Mouse (Mus musculus) layer of hippocampus, adult 8-10 months (tissue): ENCODE measurements around the gene Nptx2. TPM values are rescaled to one million over a fixed set of nuclear protein-coding genes. Genes with fewer than 3 reads are reported as not detected.

Experiments
- DNase-seq, 2 experiments: peaks; one replicate each; pipeline ENCODE4 v3.0.0; 2022; ENCODE audit warnings: low spot score in 2 of 2
- total RNA-seq, 4 experiments: library from RNA; stranded (reverse); gene quantifications; 2 replicates each; pipeline ENCODE4 v1.2.4; 2022

Nptx2 gene
- total RNA-seq = 10 to 100 TPM; 25.5 to 34.3 (median 31.0) TPM

- DNase-seq = peak; percentile 52 to 79
These were observed at the start of gene Nptx2 for GRCm38 (mm10) chr5:144545653-144546422. Gene Nptx2, plus strand, starts transcription at chr5:144545902.

- no peak for DNase-seq
These were observed 49.2 kb upstream of the Nptx2 start for GRCm38 (mm10) chr5:144496481-144496880.

DNA sequence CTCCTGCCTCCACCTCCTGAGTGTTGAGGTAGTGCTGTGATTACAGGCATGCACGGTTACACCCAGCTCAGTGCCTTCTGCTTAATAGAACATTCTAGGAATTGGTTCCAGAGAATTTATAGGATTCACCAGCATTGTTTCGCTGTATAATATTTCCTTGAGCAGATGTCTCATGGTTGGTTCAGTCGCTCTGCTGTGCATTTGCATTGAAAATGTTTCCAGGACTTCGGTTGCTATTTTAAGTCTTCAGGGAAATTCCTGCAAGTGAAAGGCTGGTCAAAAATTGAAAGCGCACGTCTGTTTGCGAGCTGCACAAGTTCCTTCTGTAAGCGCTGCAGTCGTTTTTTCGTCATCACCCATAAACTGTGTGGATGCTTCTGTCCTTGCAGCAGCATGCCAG lies 41.5 kb upstream of the Nptx2 start:
- DNase-seq = no peak

DNA sequence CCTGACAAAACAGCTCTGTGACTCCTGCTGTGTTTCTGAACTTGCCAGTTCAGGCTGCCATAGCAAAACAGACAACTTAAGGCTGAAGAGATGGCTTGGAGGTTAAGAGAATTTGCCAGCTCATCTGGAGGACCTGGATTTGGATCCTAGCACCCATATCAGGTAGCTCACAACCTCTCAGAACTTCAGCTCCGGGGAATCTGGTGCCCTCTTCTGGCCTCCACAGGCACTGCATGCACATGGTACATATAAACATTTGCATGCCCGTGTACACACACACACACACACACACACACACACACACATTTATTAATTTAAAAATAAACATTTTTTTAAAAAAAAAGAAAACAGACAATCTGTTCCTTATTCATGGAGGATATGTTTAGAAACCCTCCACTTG lies 40.0 kb upstream of the Nptx2 start:
- no peak for DNase-seq

GRCm38 (mm10) chr5:144506156-144506555 lies 39.5 kb upstream of the Nptx2 start:
- no peak for DNase-seq

DNA sequence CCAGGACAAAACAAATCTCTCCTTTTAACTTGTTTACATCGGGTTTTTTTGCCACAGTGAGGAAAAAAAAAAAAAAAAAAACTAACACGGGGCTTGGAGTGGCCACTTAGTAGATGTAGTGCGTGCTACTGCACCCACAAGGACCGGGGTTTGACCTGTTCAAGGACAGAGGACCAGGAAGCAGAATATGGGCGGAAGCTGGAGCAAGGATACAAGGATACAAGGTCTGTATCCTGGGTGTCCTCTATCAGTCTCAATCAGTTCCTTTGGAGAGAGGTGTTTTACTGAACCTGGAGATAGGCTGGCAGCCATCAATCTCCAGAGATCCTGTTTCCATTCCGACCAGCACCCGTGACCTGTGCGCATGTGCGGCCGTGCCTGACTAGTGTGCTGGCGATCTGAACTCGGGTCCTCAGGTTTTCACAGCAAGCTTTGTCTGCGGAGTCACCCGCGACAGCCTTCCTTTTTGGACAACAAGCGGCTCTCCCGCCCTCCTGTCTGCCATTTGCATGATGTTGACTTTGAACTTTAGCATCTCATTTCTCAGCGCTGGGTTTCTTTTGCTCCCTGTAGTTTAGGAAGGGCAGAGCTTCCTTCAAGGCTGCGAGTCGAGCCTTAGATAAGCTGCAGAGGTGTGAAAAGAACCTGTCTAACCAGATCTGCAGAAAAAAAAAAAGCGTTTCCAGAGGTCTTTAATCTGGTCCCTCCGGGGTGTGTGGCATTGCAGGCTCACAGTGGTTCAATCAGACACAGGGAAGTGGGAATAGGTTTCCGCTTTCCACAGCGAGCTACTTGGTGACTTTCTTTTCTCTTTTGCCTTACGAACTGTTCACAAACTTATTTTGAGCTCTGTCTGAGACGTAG lies 38.8 kb upstream of the Nptx2 start:
- no peak for DNase-seq

GRCm38 (mm10) chr5:144509431-144509830 lies 36.3 kb upstream of the Nptx2 start:
- DNase-seq = no peak

DNA sequence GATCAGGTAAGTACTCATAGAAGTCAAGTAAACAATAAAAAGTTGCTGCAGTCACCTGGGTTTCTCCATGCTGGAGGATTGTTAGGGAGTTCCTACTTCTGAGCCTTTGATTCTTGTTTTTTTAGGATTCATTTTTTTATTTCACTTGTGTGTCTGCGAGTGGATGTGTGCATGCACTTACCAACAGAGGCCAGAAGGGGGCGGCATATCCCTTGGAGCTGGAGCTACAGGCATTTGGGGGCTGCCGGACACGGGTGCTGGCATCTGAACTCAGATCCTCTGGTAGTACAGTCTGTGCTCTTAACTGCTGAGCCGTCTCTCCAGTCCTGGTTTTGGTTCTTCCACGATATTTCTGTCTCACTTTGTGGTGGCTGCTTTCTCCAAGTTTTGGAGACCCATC lies 31.0 kb upstream of the Nptx2 start:
- DNase-seq = no peak

- DNase-seq = no peak
These were observed 30.5 kb upstream of the Nptx2 start for GRCm38 (mm10) chr5:144515241-144515640.

DNA sequence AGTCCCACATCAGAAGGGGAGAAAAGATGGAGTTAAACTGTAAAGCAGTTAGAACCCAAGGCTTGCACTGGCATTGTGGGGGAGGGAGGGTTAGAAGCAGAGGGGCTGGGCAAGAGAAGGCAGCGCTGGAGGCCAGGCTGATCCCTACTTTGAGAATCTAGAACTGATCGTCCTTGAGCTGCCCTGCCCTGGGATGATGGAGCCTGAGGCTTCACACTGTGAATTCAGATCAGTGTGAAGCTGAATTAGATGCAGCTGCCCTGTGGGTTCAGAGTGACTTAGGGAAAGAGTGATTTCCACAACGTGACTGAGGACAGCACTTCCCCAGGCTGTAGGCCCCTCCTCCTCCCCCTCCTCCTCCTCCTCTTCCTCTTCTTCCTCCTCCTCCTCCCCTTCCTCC lies 25.6 kb upstream of the Nptx2 start:
- no peak for DNase-seq

DNA sequence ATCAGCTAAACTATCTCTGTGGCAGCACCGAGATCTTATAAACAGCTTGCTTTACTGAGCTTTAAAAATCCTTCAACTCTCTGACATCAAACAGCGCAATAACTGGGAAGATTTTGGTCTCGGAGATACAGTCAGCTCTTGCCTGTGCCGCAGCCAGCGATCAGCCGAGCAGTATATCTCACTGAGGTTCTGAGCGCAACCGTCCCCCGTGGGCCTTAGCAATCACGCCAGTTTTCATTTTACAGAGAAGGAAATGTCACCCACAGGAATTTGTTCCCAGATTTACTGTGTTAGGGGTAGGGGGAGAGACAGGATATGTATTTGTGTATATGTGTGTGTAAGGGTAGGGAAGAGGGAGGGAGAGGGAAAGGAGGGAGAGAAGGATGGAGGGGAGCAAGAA lies 20.9 kb upstream of the Nptx2 start:
- no peak for DNase-seq

DNA sequence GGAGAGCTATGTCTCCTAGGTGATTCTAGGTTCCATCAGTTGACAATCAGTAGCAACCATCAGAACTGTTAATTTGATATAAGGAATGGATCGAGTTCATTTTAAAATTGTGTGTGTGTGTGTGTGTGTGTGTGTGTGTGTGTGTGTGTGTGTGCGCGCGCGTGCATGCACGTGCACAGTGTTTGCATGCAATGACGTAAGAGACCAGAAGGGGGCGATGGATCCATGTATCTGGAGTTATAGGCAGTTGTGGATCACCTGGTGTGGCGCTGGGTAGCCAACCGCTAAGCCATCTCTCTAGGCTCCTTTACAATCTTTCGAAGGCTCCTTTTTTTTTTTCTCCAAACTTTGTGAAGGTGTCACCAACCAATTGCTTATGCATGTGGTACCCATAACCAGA lies 16.6 kb upstream of the Nptx2 start:
- DNase-seq = no peak

GRCm38 (mm10) chr5:144542711-144543308 lies 2.9 kb upstream of the Nptx2 start:
- DNase-seq = peak; percentile 37 to 39

DNA sequence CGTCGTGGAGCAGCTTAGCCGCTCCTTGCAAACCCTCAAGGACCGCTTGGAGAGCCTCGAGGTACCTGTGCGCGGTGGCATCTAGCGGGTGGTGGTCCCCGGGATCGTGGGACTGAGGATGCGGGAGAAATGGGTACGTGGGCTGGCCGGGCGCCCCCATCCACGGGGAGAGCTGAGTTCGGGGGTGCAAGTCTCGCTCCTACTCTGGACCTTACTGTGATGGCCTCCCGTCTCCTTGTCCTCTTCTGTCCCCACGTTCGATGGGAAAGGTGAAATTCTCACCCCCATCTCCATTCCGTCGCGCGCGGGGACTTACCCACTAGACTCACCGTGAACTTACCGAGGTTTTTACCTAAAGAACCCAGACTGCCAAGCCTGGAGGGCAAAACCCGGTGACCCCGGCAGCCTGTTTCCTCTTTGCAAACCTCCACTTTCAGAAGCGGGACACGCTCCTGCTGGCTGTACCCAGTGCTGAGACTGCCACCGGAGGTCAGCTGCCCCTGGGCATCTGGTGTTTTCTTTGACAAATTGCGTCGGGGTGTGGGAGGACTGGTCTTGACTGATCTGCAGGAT lies 807 bp downstream of the Nptx2 start:
- DNase-seq = no peak

DNA sequence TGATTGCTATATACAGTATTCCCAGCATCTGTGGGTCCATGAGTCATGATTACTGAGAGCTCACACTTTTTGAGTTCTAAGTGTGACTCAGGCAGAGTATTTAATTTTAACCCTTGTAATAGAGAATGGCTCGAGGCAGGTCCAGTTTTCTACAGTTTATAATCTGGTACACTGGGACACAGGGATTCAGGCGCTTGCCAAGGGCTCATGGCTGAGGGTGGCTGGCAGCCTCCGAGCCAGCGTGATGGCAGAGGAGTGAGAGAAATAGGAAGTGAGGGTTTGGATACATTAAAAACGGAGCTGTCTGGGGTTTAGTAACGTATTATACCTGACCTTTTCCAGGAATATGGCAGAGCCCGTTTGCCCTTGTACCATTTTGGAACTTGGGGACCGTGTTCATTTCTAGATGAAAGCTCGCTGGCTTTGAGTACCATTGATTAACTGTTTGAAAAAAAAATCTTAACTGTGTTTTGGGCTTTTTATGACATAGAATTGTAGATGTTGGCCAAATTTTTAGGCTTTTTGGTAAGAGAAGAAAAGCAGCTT lies 1.7 kb downstream of the Nptx2 start:
- no peak for DNase-seq

DNA sequence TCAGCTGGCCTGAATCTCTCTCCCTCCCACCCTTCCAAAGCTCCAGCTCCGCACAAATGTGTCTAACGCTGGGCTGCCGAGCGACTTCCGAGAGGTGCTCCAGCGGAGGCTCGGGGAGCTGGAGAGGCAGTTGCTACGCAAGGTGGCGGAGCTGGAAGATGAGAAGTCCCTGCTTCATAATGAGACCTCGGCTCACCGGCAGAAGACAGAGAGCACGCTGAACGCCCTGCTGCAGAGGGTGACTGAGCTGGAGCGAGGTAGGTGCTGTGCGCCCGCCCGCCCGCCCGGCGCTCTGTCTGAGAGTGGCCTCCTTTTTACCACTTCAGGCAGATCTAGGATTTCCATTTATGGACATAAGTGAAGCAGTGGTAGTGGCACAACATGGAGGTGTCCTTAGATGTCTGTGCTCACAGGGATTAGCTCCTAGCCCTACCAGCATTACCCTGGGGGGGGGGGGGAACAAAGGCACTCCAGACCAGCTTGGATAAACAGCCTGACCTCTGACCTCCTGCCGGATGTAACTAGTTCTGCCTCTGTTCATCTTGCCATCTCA lies 2.5 kb downstream of the Nptx2 start:
- DNase-seq = no peak

DNA sequence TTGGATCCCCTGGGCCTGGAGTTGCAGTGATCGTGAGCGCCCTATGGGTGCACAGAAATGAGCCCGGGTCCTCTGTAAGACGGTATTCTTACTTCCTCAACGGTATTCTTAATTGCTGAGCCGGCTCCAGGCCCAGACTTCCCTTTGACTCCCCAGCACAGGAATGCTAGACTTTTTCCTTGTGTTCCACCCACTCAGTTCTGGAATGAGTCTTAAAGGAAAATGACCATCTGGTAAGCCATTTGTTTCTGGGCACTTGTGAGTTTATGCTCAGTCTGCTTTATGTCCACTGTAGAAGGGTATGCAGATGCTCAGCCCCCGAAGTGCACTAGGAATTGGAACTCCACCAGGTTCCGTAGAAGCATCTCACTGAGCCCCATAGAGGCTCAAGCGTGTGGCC lies 4.3 kb downstream of the Nptx2 start:
- DNase-seq = no peak

- no peak for DNase-seq
These were observed 5.0 kb downstream of the Nptx2 start for GRCm38 (mm10) chr5:144550622-144551137.

DNA sequence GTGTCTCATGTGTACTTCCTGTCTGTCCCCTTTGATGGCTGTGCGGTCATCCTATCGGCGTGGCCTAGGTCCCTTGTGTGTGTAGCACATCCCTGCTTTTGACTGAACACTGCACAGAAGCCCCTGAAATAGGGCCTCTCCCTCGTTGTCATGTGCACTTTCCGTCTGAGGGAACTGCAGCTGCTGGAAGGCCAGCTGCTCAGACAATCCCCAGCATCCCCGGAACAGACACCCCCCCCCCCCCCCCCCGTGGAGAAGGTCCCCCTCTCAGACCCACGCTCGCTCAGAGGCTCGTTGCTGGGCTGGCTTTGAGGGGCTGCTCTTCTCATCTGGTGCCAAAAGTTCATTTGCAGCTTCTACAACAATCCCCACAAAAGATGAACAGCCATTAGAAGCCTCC lies 11.0 kb downstream of the Nptx2 start:
- DNase-seq = no peak

- DNase-seq = no peak
These were observed 11.7 kb downstream of the Nptx2 start for GRCm38 (mm10) chr5:144557363-144557762.

DNA sequence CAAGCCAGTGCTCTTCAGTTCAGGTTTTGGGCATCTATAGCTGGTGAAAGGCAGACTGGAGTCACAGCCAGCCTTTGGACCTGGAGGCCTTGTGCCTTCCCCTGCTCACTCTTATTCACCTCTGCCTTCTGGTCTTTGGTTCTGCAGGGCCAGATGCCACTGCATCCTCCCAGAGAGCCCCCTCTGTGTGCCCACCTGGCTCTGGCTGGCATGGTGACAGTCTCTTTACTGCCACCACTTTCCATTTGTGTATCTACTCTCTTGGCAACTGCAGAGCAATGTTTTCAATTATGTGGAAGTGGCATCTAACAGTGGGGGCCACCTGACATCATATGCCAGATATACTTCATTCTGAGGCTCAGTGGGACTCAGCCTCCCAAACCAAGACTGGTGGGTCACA lies 12.8 kb downstream of the Nptx2 start:
- no peak for DNase-seq
